Mouse (Mus musculus): ENCODE results near the gene Bace1. TPM values are rescaled to one million over a fixed set of nuclear protein-coding genes. Genes with fewer than 3 reads are reported as not detected.

Gene Bace1
- polyA plus RNA-seq, 2 experiments: 37.9 to 39.0 TPM

- no peak for DNase-seq (ENCODE audit: low spot score)
- TF ChIP-seq POLR2A (IDR thresholded peaks at IDR 0.05; ENCODE audit: borderline replicate concordance, extremely low read depth, insufficient read depth, insufficient read length): no peak
- peaks cover 5% of the 10 kb centered on the region; the same call in 1 of the 2 replicates for H3K4me1 ChIP-seq (ENCODE audit: control insufficient read depth, insufficient read depth, low read length)
- no peak overlapping the region for H3K4me2 ChIP-seq (replicated peaks; ENCODE audit: low read depth, low read length, severe bottlenecking)
- 72% methylated on average over 3 of the region's 3 CpGs for WGBS
- peaks cover 37% of the 10 kb centered on the region for H3K36me3 ChIP-seq (ENCODE audit: control insufficient read depth, insufficient read depth, low read length)
- H3K27ac ChIP-seq (replicated peaks; ENCODE audit: low read depth, low read length): no peak overlapping the region
- H3K9ac ChIP-seq (ENCODE audit: low read depth, low read length, severe bottlenecking): no peak overlapping the region
- no peaks in the 10 kb centered on the region for H3K9me3 ChIP-seq (ENCODE audit: control insufficient read depth, low read length)
- no peaks in the 10 kb centered on the region for H3K27me3 ChIP-seq (ENCODE audit: control insufficient read depth, insufficient read depth, low read length)
- H3K4me3 ChIP-seq (replicated peaks; ENCODE audit: low read length): no peak overlapping the region
- ATAC-seq (ENCODE audit: low FRiP score, low read depth): no peak
Observed at GRCm38 (mm10) chr9:45797271-45797670, 41.1 kb upstream of the Bace1 start.

GRCm38 (mm10) chr9:45798467-45799164 lies 39.8 kb upstream of the Bace1 start:
- H3K36me3 ChIP-seq (ENCODE audit: control insufficient read depth, insufficient read depth, low read length): peaks cover 31% of the 10 kb centered on the region
- 0 out of 2 replicates have a peak overlapping the region, but pooled peaks have one; percentile 1 for H3K4me2 ChIP-seq (replicated peaks; ENCODE audit: low read depth, low read length, severe bottlenecking)
- H3K9me3 ChIP-seq (ENCODE audit: control insufficient read depth, low read length): no peaks in the 10 kb centered on the region
- no peak overlapping the region for H3K9ac ChIP-seq (ENCODE audit: low read depth, low read length, severe bottlenecking)
- H3K4me1 ChIP-seq (ENCODE audit: control insufficient read depth, insufficient read depth, low read length): peaks cover 5% of the 10 kb centered on the region; the same call in 1 of the 2 replicates
- no peaks in the 10 kb centered on the region for H3K27me3 ChIP-seq (ENCODE audit: control insufficient read depth, insufficient read depth, low read length)
- WGBS: 9% methylated on average over 13 of the region's 13 CpGs
- ATAC-seq (ENCODE audit: low FRiP score, low read depth) (peak; percentile 80), DNase-seq (ENCODE audit: low spot score) (peak; percentile 77)
- TF ChIP-seq POLR2A (IDR thresholded peaks at IDR 0.05; ENCODE audit: borderline replicate concordance, extremely low read depth, insufficient read depth, insufficient read length): no peak
- H3K27ac ChIP-seq (replicated peaks; ENCODE audit: low read depth, low read length): peak overlapping the region; percentile 34; the same call in 1 of the 2 replicates
- H3K4me3 ChIP-seq (replicated peaks; ENCODE audit: low read length): no peak overlapping the region

DNA sequence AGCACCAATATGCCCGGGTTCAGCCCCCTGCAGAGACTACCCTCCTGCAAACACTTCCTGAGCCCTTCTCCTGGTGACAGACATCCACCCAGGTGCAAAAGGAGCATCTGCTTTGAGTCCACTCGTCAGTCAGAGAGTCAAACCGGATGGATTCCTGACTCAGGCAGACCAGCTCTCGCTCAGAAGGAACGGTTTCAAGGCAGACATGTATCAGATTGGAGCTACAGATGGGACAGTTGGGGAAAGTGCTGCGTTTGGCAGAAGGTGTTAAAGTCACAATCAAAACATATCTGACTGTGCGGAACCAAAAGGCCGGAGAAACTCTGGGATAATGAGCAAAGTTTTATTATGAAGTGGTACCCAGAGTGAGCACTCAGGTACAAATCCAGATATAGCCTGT lies 39.0 kb upstream of the Bace1 start:
- no peak for TF ChIP-seq POLR2A (IDR thresholded peaks at IDR 0.05; ENCODE audit: borderline replicate concordance, extremely low read depth, insufficient read depth, insufficient read length)
- Histone ChIP-seq H3K4me3 (replicated peaks; ENCODE audit: low read length) (no peak overlapping the region), H3K36me3 (ENCODE audit: control insufficient read depth, insufficient read depth, low read length) (peaks cover 28% of the 10 kb centered on the region), H3K4me1 (ENCODE audit: control insufficient read depth, insufficient read depth, low read length) (peaks cover 5% of the 10 kb centered on the region; the same call in 1 of the 2 replicates), H3K9me3 (ENCODE audit: control insufficient read depth, low read length) (no peaks in the 10 kb centered on the region), H3K4me2 (replicated peaks; ENCODE audit: low read depth, low read length, severe bottlenecking) (no peak overlapping the region), H3K27ac (replicated peaks; ENCODE audit: low read depth, low read length) (0 out of 2 replicates have a peak overlapping the region, but pooled peaks have one; percentile 34), H3K9ac (ENCODE audit: low read depth, low read length, severe bottlenecking) (no peak overlapping the region), H3K27me3 (ENCODE audit: control insufficient read depth, insufficient read depth, low read length) (no peaks in the 10 kb centered on the region)
- DNase-seq (ENCODE audit: low spot score): no peak
- no peak for ATAC-seq (ENCODE audit: low FRiP score, low read depth)
- WGBS: 69% methylated on average over 8 of the region's 8 CpGs

DNA sequence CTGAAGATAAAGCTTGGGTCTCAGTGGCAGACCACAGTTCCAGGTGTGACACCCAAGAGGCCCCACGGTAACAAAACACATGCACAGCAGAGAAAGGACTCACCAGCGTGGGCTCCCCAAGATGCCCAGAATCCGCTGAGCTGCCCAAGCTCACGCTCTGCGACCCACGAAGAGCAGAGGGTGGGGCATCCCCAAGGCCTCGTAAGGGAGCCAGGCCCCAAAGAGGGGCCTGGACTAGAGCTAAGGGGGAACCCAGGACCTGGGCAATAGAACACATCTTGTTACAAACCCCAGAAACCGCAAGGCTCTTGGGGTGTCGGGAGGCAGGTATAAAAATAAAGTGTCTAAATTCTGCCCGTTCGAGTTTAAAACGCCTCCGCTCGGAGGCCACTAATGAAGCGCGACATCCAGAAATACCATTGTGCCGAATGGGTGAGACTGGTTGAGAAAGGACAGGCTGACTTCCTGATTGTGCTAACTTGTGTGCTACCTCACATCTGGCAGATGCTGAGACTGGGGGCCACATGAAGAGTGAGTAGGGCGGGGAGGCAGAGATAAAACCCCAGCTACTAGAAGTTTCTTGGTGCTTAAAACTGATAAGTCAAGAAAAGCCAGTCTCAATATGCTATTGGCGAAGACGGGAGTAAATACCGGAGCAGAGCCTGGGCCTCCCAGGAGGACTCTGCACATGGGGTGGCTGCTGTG lies 35.2 kb upstream of the Bace1 start:
- H3K4me1 ChIP-seq (ENCODE audit: control insufficient read depth, insufficient read depth, low read length): peaks cover 3% of the 10 kb centered on the region; the same call in 1 of the 2 replicates
- H3K4me2 ChIP-seq (replicated peaks; ENCODE audit: low read depth, low read length, severe bottlenecking): no peak overlapping the region
- no peak overlapping the region for H3K27ac ChIP-seq (replicated peaks; ENCODE audit: low read depth, low read length)
- H3K36me3 ChIP-seq (ENCODE audit: control insufficient read depth, insufficient read depth, low read length): peaks cover 46% of the 10 kb centered on the region
- WGBS: 85% methylated on average over 21 of the region's 21 CpGs
- DNase-seq (ENCODE audit: low spot score): no peak
- no peak for ATAC-seq (ENCODE audit: low FRiP score, low read depth)
- no peak overlapping the region for H3K4me3 ChIP-seq (replicated peaks; ENCODE audit: low read length)
- H3K9ac ChIP-seq (ENCODE audit: low read depth, low read length, severe bottlenecking): no peak overlapping the region
- H3K9me3 ChIP-seq (ENCODE audit: control insufficient read depth, low read length): no peaks in the 10 kb centered on the region
- no peaks in the 10 kb centered on the region for H3K27me3 ChIP-seq (ENCODE audit: control insufficient read depth, insufficient read depth, low read length)
- no peak for TF ChIP-seq POLR2A (IDR thresholded peaks at IDR 0.05; ENCODE audit: borderline replicate concordance, extremely low read depth, insufficient read depth, insufficient read length)

- no peak for TF ChIP-seq POLR2A (IDR thresholded peaks at IDR 0.05; ENCODE audit: borderline replicate concordance, extremely low read depth, insufficient read depth, insufficient read length)
- Histone ChIP-seq H3K27me3 (ENCODE audit: control insufficient read depth, insufficient read depth, low read length) (no peaks in the 10 kb centered on the region), H3K9me3 (ENCODE audit: control insufficient read depth, low read length) (no peaks in the 10 kb centered on the region), H3K27ac (replicated peaks; ENCODE audit: low read depth, low read length) (no peak overlapping the region), H3K4me1 (ENCODE audit: control insufficient read depth, insufficient read depth, low read length) (no peaks in the 10 kb centered on the region), H3K4me2 (replicated peaks; ENCODE audit: low read depth, low read length, severe bottlenecking) (no peak overlapping the region), H3K9ac (ENCODE audit: low read depth, low read length, severe bottlenecking) (no peak overlapping the region), H3K4me3 (replicated peaks; ENCODE audit: low read length) (no peak overlapping the region), H3K36me3 (ENCODE audit: control insufficient read depth, insufficient read depth, low read length) (peaks cover 26% of the 10 kb centered on the region)
- 91% methylated on average over 11 of the region's 11 CpGs for WGBS
- ATAC-seq (ENCODE audit: low FRiP score, low read depth): no peak
- DNase-seq (ENCODE audit: low spot score): no peak
Observed at GRCm38 (mm10) chr9:45806847-45807246, 31.5 kb upstream of the Bace1 start.
